Mouse (Mus musculus): Measurements from ENCODE around the gene Krt76. TPM values are rescaled to one million over a fixed set of nuclear protein-coding genes. Genes with fewer than 3 reads are reported as not detected.

Gene Krt76
- polyA plus RNA-seq, 1 experiment from 2014 or later: not detected

DNA sequence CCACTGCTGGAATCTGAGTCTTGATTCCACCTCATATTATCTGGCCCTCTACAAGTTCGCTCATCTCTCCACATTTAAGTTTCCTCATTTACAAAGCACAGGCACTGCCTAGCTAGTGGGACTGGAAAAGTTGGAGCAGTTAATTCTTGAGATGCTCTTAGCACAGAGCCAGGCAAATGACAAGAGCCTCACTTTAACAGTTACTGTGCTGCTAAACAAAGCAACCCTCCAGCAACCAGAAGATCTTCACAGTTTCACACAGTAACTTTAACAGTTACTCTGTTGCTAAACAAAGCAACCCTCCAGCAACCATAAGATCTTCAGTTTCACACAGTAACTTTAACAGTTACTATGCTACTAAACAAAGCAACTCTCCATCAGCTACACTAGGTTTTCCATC is 18.3 kb downstream of the Krt76 start:
- no peaks in the 10 kb centered on the region for H3K36me3 ChIP-seq (ENCODE audit: control insufficient read depth, insufficient read depth)
- H3K9ac ChIP-seq (ENCODE audit: low read length): no peak overlapping the region
- no peaks in the 10 kb centered on the region for H3K9me3 ChIP-seq (replicated peaks; ENCODE audit: control insufficient read depth, low read length)
- WGBS: 62% methylated on average over 1 of the region's 1 CpGs
- no peak overlapping the region for H3K27ac ChIP-seq (ENCODE audit: low read length)
- no peaks in the 10 kb centered on the region; the same call in 1 of the 2 replicates for H3K27me3 ChIP-seq (ENCODE audit: control insufficient read depth, insufficient read depth, low read length)
- H3K4me3 ChIP-seq (ENCODE audit: low read length): no peak overlapping the region
- H3K4me1 ChIP-seq (ENCODE audit: control insufficient read depth, insufficient read depth, low read length): no peaks in the 10 kb centered on the region
- ATAC-seq (replicated peaks; ENCODE audit: extremely low read depth, insufficient read depth, low FRiP score): no peak
- H3K4me2 ChIP-seq (ENCODE audit: low read depth, low read length): no peak overlapping the region

DNA sequence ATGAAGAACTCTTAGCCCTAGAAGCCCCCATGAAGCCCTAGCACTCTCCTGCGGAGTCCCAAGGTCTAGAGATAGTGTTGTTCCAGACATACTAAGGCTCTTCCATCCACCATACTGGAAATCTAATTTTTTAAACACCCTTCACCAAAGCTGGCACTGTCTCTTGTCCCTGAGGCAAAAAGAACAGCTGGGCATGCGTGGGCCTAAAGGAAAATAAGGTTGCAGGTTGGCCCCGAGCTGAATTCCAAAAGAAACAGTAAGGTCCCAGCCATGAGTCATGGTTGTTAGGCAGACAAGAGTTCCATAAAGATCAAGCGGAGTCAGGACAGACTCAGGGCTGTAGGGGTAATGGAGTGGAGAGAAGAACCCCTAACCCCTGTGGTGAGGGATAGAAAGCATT is 19.5 kb downstream of the Krt76 start:
- H3K4me3 ChIP-seq (ENCODE audit: low read length): no peak overlapping the region
- no peak overlapping the region for H3K4me2 ChIP-seq (ENCODE audit: low read depth, low read length)
- no peak overlapping the region for H3K9ac ChIP-seq (ENCODE audit: low read length)
- WGBS: 70% methylated on average over 4 of the region's 4 CpGs
- H3K27ac ChIP-seq (ENCODE audit: low read length): no peak overlapping the region
- H3K36me3 ChIP-seq (ENCODE audit: control insufficient read depth, insufficient read depth): no peaks in the 10 kb centered on the region
- ATAC-seq (replicated peaks; ENCODE audit: extremely low read depth, insufficient read depth, low FRiP score): no peak
- H3K27me3 ChIP-seq (ENCODE audit: control insufficient read depth, insufficient read depth, low read length): no peaks in the 10 kb centered on the region; the same call in 1 of the 2 replicates
- no peaks in the 10 kb centered on the region for H3K4me1 ChIP-seq (ENCODE audit: control insufficient read depth, insufficient read depth, low read length)
- H3K9me3 ChIP-seq (replicated peaks; ENCODE audit: control insufficient read depth, low read length): no peaks in the 10 kb centered on the region

DNA sequence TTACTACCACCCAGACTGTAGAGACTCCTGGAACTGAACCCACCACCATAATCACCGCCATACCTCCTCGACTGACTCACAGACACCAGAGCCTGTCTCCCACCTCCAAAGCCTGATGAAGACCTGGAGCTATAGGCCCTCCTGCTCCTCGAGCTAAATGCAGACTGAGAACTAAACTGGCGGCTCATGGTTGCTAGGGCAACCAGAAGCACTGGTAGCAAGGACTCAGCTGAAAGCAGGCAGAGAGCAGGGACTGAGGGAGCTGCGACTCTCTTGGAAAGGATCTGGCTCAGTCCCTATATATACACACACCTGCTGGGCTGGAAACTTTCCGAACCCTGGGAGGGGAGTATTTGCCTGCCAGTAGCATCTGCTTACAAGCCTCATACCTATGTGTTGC is 23.3 kb downstream of the Krt76 start, which contains the start of gene Krt77:
Gene Krt77, minus strand, starts transcription at position 275 of the 400 bp plus-strand sequence.
- H3K4me1 ChIP-seq (ENCODE audit: control insufficient read depth, insufficient read depth, low read length): no peaks in the 10 kb centered on the region
- no peak within 1 kb of the TSS for H3K27ac ChIP-seq (ENCODE audit: low read length)
- no peak within 1 kb of the TSS for H3K4me3 ChIP-seq (ENCODE audit: low read length)
- H3K27me3 ChIP-seq (ENCODE audit: control insufficient read depth, insufficient read depth, low read length): no peaks in the 10 kb centered on the region; the same call in 1 of the 2 replicates
- no peak within 1 kb of the TSS for H3K9ac ChIP-seq (ENCODE audit: low read length)
- no peaks in the 10 kb centered on the region for H3K9me3 ChIP-seq (replicated peaks; ENCODE audit: control insufficient read depth, low read length)
- no peaks in the 10 kb centered on the region for H3K36me3 ChIP-seq (ENCODE audit: control insufficient read depth, insufficient read depth)
- H3K4me2 ChIP-seq (ENCODE audit: low read depth, low read length): no peak within 1 kb of the TSS
- ATAC-seq (replicated peaks; ENCODE audit: extremely low read depth, insufficient read depth, low FRiP score): no peak
- WGBS: 36% methylated on average over 6 of the region's 6 CpGs

DNA sequence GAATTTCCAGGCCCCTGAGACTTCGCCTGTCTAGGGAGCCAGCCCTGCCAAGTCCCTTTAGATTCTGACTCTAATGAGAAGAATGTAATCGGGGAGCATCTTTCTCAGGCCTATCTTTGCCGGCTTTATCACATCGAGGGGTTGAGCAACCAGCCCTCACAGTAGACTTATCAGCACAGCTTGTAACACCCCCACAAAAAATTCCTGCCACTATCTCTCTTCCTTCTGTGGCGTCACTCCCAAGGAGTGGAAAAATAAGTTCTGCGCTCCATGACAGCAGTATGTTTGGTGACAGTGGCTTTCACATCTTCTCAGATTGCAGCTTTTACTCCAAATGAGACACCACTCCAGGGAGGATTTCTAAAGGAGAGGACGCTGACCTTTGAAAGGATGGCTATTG is 26.0 kb downstream of the Krt76 start:
- WGBS: 50% methylated on average over 7 of the region's 7 CpGs
- H3K4me3 ChIP-seq (ENCODE audit: low read length): no peak overlapping the region
- no peak overlapping the region for H3K9ac ChIP-seq (ENCODE audit: low read length)
- no peaks in the 10 kb centered on the region for H3K36me3 ChIP-seq (ENCODE audit: control insufficient read depth, insufficient read depth)
- no peak for ATAC-seq (replicated peaks; ENCODE audit: extremely low read depth, insufficient read depth, low FRiP score)
- no peaks in the 10 kb centered on the region for H3K4me1 ChIP-seq (ENCODE audit: control insufficient read depth, insufficient read depth, low read length)
- no peak overlapping the region for H3K4me2 ChIP-seq (ENCODE audit: low read depth, low read length)
- no peak overlapping the region for H3K27ac ChIP-seq (ENCODE audit: low read length)
- H3K9me3 ChIP-seq (replicated peaks; ENCODE audit: control insufficient read depth, low read length): no peaks in the 10 kb centered on the region
- no peaks in the 10 kb centered on the region; the same call in 1 of the 2 replicates for H3K27me3 ChIP-seq (ENCODE audit: control insufficient read depth, insufficient read depth, low read length)

DNA sequence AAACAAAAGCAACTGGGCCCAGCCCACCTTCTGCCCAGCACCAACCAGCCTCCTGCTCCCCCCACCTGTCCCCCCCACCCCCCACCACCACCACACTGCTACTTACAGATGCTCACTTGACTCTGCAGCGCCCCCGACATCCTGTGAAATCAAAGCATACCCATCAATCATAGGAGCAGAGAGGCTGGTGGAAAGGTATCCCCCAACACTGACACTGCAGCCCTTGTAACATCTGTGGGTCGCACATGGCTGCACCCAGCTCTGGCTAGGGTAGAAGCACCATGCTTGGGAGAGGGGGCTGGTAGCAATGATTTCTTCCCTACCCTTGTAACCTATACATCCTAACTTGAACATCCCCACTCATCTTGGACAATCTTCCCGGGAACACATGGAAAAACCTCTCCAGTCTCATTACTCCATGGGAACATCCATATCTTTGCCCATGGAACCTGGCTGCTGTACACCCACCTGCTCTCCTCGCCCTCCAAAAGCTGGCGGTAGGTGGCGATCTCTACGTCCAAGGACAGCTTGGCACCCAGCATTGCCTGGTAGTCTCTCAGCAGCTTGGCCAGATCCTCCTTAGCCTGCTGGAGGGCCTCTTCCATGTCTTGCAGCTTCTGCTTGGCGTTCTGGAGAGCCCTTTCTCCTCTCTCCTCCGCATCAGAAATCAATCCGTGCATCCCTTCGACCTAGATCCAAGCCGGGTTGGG is 32.1 kb downstream of the Krt76 start:
- WGBS: 54% methylated on average over 13 of the region's 13 CpGs
- H3K9me3 ChIP-seq (replicated peaks; ENCODE audit: control insufficient read depth, low read length): no peaks in the 10 kb centered on the region
- no peak overlapping the region for H3K9ac ChIP-seq (ENCODE audit: low read length)
- H3K36me3 ChIP-seq (ENCODE audit: control insufficient read depth, insufficient read depth): no peaks in the 10 kb centered on the region
- no peak overlapping the region for H3K27ac ChIP-seq (ENCODE audit: low read length)
- ATAC-seq (replicated peaks; ENCODE audit: extremely low read depth, insufficient read depth, low FRiP score): no peak
- H3K4me3 ChIP-seq (ENCODE audit: low read length): no peak overlapping the region
- peak overlapping the region; percentile 79; the same call in 1 of the 2 replicates for H3K4me2 ChIP-seq (ENCODE audit: low read depth, low read length)
- peaks cover 4% of the 10 kb centered on the region; the same call in 1 of the 2 replicates for H3K4me1 ChIP-seq (ENCODE audit: control insufficient read depth, insufficient read depth, low read length)
- H3K27me3 ChIP-seq (ENCODE audit: control insufficient read depth, insufficient read depth, low read length): peaks cover 40% of the 10 kb centered on the region

DNA sequence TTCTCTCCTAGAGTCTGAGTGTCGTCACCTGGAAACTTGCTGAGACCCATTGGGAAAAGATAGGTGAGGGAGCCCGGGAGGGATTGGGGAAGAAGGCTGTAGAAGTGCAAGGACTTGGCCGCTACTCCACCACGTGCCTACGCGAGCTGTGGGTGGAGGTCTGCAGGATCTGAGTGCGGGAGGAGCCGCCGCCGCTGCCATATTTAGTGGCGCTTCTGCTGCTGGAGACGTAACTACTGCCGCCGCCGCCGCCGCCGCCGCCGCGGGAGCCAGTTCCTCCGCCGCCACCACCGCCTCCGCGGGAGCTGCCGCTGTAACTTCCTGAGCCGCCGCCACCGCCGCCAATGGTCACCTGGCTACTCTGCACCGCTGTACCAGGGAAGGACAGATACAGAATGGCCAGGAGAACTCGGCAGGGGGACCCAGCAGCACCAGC is 33.0 kb downstream of the Krt76 start:
- Histone ChIP-seq H3K9me3 (replicated peaks; ENCODE audit: control insufficient read depth, low read length) (no peaks in the 10 kb centered on the region), H3K4me2 (ENCODE audit: low read depth, low read length) (peak overlapping the region; percentile 79), H3K9ac (ENCODE audit: low read length) (peak overlapping the region; percentile 28), H3K4me3 (ENCODE audit: low read length) (peak overlapping the region; percentile 51), H3K27me3 (ENCODE audit: control insufficient read depth, insufficient read depth, low read length) (peaks cover 43% of the 10 kb centered on the region), H3K4me1 (ENCODE audit: control insufficient read depth, insufficient read depth, low read length) (peaks cover 4% of the 10 kb centered on the region; the same call in 1 of the 2 replicates), H3K27ac (ENCODE audit: low read length) (no peak overlapping the region), H3K36me3 (ENCODE audit: control insufficient read depth, insufficient read depth) (no peaks in the 10 kb centered on the region)
- WGBS: under 1% methylated on average over 33 of the region's 33 CpGs
- no peak for ATAC-seq (replicated peaks; ENCODE audit: extremely low read depth, insufficient read depth, low FRiP score)

DNA sequence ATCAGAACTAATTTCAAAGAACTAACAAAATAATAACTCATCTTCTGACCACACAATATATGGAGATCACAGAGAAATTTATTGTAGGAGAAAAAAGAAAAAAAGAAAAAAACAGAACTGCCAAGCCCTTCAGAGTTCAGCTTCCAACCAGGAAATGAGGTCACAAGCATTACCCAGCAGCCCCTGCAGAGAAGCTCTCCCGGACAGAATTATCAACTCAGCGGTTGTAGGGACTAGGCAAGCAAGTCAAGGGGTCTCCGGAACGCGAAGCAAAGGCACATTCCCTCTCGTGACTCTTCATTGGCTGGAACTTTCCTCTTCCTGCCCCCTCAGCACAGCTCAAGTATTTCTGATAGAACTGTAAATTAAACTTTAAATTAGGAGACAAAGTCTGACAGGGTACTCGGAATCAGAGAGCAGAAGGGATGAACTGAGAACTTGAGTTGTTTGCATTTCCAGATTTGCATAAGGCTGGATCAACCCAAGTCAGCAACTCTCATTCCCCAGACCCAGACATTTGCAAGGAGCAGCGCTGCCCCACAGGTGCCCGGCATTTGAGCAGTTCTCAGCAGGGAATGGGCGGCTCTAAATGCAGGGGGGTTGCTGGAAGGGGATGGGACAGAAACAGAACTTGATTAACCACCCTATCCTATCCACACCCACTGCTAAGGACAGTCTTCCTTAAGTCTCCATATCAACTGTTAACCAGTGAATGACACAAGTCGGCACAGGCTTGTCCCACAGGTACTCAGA is 33.9 kb downstream of the Krt76 start:
- H3K36me3 ChIP-seq (ENCODE audit: control insufficient read depth, insufficient read depth): no peaks in the 10 kb centered on the region
- no peak overlapping the region for H3K27ac ChIP-seq (ENCODE audit: low read length)
- H3K9ac ChIP-seq (ENCODE audit: low read length): no peak overlapping the region
- H3K9me3 ChIP-seq (replicated peaks; ENCODE audit: control insufficient read depth, low read length): no peaks in the 10 kb centered on the region
- peaks cover 4% of the 10 kb centered on the region; the same call in 1 of the 2 replicates for H3K4me1 ChIP-seq (ENCODE audit: control insufficient read depth, insufficient read depth, low read length)
- peaks cover 47% of the 10 kb centered on the region for H3K27me3 ChIP-seq (ENCODE audit: control insufficient read depth, insufficient read depth, low read length)
- peak overlapping the region; percentile 51; the same call in 1 of the 2 replicates for H3K4me3 ChIP-seq (ENCODE audit: low read length)
- peak overlapping the region; percentile 79 for H3K4me2 ChIP-seq (ENCODE audit: low read depth, low read length)
- WGBS: 5% methylated on average over 11 of the region's 11 CpGs
- ATAC-seq (replicated peaks; ENCODE audit: extremely low read depth, insufficient read depth, low FRiP score): no peak

DNA sequence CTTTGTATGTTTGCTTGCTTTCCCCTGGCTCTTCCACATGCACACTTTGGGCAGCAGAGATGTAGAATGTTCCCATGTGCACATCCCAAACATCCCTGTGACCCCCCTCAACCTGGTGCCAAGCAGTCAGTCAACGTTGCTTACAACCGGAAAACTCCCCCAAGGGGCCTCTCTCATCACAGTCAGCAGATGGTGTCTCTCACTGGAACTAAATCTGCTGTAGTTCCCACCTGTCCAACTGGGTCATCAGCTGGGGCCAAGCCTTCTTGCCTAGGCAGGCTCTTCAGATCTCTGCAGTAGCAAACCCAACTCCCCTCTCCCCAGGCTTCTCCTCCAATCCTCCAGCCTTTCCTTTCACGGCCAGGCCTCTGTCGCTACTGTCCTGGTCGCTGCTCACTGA is 36.0 kb downstream of the Krt76 start:
- ATAC-seq (replicated peaks; ENCODE audit: extremely low read depth, insufficient read depth, low FRiP score): no peak
- 35% methylated on average over 5 of the region's 5 CpGs for WGBS
- Histone ChIP-seq H3K9ac (ENCODE audit: low read length) (no peak overlapping the region), H3K27ac (ENCODE audit: low read length) (no peak overlapping the region), H3K27me3 (ENCODE audit: control insufficient read depth, insufficient read depth, low read length) (peaks cover 64% of the 10 kb centered on the region), H3K4me2 (ENCODE audit: low read depth, low read length) (no peak overlapping the region), H3K36me3 (ENCODE audit: control insufficient read depth, insufficient read depth) (no peaks in the 10 kb centered on the region), H3K4me3 (ENCODE audit: low read length) (no peak overlapping the region), H3K9me3 (replicated peaks; ENCODE audit: control insufficient read depth, low read length) (no peaks in the 10 kb centered on the region), H3K4me1 (ENCODE audit: control insufficient read depth, insufficient read depth, low read length) (peaks cover 4% of the 10 kb centered on the region; the same call in 1 of the 2 replicates)

DNA sequence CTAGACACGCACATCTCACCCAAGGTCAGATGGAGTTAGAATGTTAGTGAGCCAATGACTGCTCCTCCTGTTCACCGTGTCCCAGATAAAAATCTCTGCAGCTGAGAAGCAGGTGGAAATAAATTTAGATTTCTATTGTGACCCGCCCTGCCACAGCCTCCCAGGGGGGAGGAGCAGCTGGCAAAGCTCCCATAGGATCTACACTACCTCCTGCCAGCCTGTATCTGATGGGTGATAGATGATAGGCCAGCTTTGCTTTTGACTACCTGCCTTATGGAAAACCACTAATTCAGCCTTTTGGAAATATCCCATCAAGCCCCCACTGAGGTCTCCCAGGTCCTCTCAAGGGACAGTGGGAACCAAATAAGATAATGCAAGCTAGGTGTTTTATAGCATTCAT is 37.0 kb downstream of the Krt76 start:
- Histone ChIP-seq H3K4me1 (ENCODE audit: control insufficient read depth, insufficient read depth, low read length) (peaks cover 4% of the 10 kb centered on the region; the same call in 1 of the 2 replicates), H3K36me3 (ENCODE audit: control insufficient read depth, insufficient read depth) (no peaks in the 10 kb centered on the region), H3K4me3 (ENCODE audit: low read length) (no peak overlapping the region), H3K9me3 (replicated peaks; ENCODE audit: control insufficient read depth, low read length) (no peaks in the 10 kb centered on the region), H3K4me2 (ENCODE audit: low read depth, low read length) (no peak overlapping the region), H3K27ac (ENCODE audit: low read length) (no peak overlapping the region), H3K9ac (ENCODE audit: low read length) (no peak overlapping the region), H3K27me3 (ENCODE audit: control insufficient read depth, insufficient read depth, low read length) (peaks cover 58% of the 10 kb centered on the region)
- no peak for ATAC-seq (replicated peaks; ENCODE audit: extremely low read depth, insufficient read depth, low FRiP score)
- WGBS: 54% methylated on average over 3 of the region's 3 CpGs
